Mouse (Mus musculus) hindbrain, embryonic 14.5 days (tissue): ENCODE measurements around the gene Krtap15. TPM values are rescaled to one million over a fixed set of nuclear protein-coding genes. Genes with fewer than 3 reads are reported as not detected.
A peak's percentile ranks its signal among the peaks of the same experiment; 100 is the strongest.

ENCODE experiments used
- ATAC-seq: fragments of 200-750 bp; cut with Nextera tagmentation; 2 replicates; pipeline ENCODE4 v1.8.0; 2017; ENCODE audit warnings: moderate number of reproducible peaks, mild to moderate bottlenecking, moderate TSS enrichment, moderate library complexity; ENCODE audit not compliant: low FRiP score
- DNase-seq: peaks from one replicate; pipeline ENCODE4 v3.0.0-alpha.2; 2015; ENCODE audit warnings: low spot score
- H3K27ac ChIP-seq: fragments of 300-500 bp; sonication (generic); 2 replicates; pipeline ENCODE4 v1.5.1; 2014; ENCODE audit warnings: mild to moderate bottlenecking, moderate library complexity
- H3K27me3 ChIP-seq: fragments of 300-500 bp; sonication (generic); 2 replicates; pipeline ENCODE4 v1.6.1; 2014; ENCODE audit warnings: mild to moderate bottlenecking, low read length, mixed read lengths; ENCODE audit not compliant: control insufficient read depth, insufficient read depth
- H3K36me3 ChIP-seq: fragments of 300-500 bp; sonication (generic); replicated peaks from 2 replicates; pipeline ENCODE4 v1.6.1; 2014; ENCODE audit not compliant: control insufficient read depth, insufficient read depth
- H3K4me1 ChIP-seq: fragments of 300-500 bp; sonication (generic); replicated peaks from 2 replicates; pipeline ENCODE4 v1.6.1; 2014; ENCODE audit warnings: antibody characterized with exemption, low read length, mixed read lengths; ENCODE audit not compliant: control insufficient read depth, insufficient read depth
- H3K4me2 ChIP-seq: fragments of 300-500 bp; sonication (generic); replicated peaks from 2 replicates; pipeline ENCODE4 v1.6.1; 2014; ENCODE audit warnings: mild to moderate bottlenecking, moderate library complexity
- H3K4me3 ChIP-seq: fragments of 300-500 bp; sonication (generic); replicated peaks from 2 replicates; pipeline ENCODE4 v1.5.1; 2014; ENCODE audit warnings: mild to moderate bottlenecking, low read length
- H3K9ac ChIP-seq: fragments of 300-500 bp; sonication (generic); 2 replicates; pipeline ENCODE4 v1.6.1; 2014
- H3K9me3 ChIP-seq: fragments of 300-500 bp; sonication (generic); 2 replicates; pipeline ENCODE4 v1.6.1; 2016; ENCODE audit warnings: low read length; ENCODE audit not compliant: control insufficient read depth
- WGBS: fragments of 180-500 bp; shearing (Covaris S2); extraction: QIAGEN DNeasy Blood & Tissue Kit; methylation state at CpG from one replicate; pipeline ENCODE4 v1.1.7; 2014; 5-methylcytosine and 5-hydroxymethylcytosine counted together
- polyA plus RNA-seq: library from polyadenylated mRNA; unstranded; fragments of >200 nt; fragmentation: Nextera tagmentation; extraction: Ambion mirVana; gene quantifications from 2 replicates; pipeline ENCODE4 v1.2.1, GENCODE M21; 2014

The Krtap15 gene
- polyA plus RNA-seq, 1 experiment from 2014 or later = not detected

DNA sequence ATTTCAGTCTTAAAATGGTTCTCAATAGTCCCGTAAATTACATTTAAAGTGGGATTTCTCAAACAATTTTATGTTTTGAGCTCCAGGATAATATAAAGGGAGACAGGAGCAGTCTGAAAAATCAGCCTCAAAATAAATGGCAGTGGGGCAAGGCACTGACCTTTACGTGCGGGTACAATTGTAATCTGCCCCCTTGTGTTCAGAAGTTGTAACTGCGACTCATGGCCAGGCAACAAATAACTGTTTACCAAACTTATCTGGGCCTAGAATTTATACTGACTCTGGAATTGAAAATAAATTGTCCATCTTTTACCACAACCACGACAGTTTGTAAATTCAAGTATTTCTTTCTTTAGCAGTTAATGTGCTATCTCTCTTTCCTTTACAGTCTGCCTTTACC is 31.4 kb downstream of the Krtap15 start:
- Histone ChIP-seq H3K4me3 (no peak overlapping the region), H3K36me3 (no peaks in the 10 kb centered on the region), H3K9ac (no peak overlapping the region), H3K4me1 (no peaks in the 10 kb centered on the region), H3K27me3 (no peaks in the 10 kb centered on the region), H3K9me3 (no peaks in the 10 kb centered on the region), H3K4me2 (no peak overlapping the region), H3K27ac (no peak overlapping the region)
- ATAC-seq (no peak), DNase-seq (peak; percentile 48)
- WGBS = 10% methylated on average over 5 of the region's 5 CpGs

DNA sequence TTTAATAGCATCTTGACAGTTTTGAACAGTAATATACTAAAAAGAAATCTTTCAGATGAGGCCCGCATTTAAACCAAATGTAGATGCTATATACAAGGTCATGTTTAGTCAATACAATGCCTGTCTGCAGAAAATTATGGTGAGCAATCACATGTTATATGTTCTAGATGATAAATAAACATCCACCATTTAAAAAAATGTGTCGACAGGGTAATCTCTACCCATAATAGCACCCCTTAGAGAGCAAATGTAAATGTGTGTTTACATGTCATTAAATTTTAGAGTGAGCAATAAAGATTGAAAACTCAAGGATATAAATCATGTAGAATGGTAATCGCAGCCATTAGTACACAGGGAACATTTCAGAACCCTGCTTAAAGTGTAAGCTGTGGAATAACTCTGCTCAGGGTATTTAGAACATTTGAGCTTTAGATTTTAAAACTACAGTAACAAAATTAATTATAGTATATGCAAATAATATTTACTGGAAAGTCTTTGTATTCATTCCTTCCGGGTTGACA is 44.9 kb downstream of the Krtap15 start:
- Histone ChIP-seq H3K4me3 (no peak overlapping the region), H3K4me2 (no peak overlapping the region), H3K27me3 (no peaks in the 10 kb centered on the region), H3K9me3 (no peaks in the 10 kb centered on the region), H3K4me1 (no peaks in the 10 kb centered on the region), H3K36me3 (no peaks in the 10 kb centered on the region), H3K27ac (no peak overlapping the region), H3K9ac (no peak overlapping the region)
- ATAC-seq (no peak), DNase-seq (no peak)
- 84% methylated on average over 4 of the region's 4 CpGs for WGBS

DNA sequence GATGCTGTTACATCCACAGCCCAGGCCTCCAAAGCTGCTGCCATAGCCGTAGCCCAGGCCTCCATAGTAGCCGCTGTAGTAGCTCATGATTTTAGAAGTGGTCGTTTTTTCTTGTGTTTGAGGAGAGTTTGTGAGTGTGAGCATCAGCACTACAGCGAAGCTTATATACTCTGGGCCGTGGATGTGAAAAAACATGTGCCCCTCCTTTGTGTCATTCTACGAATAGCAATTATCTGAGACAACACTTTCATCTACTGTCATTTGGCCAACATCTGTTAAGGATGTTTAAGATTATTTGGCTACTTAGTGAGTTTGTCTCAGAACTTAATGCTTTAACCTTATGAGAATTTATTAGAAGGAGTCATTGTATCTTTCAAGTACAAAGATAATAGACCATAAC is 49.3 kb downstream of the Krtap15 start, which contains the start of gene Krtap19-1:
Gene Krtap19-1 (minus strand): TSS at position 101 of the 400 bp plus-strand sequence.
- no peak within 1 kb of the TSS for H3K27ac ChIP-seq
- H3K9ac ChIP-seq = no peak within 1 kb of the TSS
- DNase-seq (no peak), ATAC-seq (no peak)
- H3K27me3 ChIP-seq = no peaks in the 10 kb centered on the region
- H3K9me3 ChIP-seq = no peaks in the 10 kb centered on the region
- no peaks in the 10 kb centered on the region for H3K4me1 ChIP-seq
- WGBS = 91% methylated on average over 6 of the region's 6 CpGs
- no peak within 1 kb of the TSS for H3K4me2 ChIP-seq
- no peaks in the 10 kb centered on the region for H3K36me3 ChIP-seq
- no peak within 1 kb of the TSS for H3K4me3 ChIP-seq

DNA sequence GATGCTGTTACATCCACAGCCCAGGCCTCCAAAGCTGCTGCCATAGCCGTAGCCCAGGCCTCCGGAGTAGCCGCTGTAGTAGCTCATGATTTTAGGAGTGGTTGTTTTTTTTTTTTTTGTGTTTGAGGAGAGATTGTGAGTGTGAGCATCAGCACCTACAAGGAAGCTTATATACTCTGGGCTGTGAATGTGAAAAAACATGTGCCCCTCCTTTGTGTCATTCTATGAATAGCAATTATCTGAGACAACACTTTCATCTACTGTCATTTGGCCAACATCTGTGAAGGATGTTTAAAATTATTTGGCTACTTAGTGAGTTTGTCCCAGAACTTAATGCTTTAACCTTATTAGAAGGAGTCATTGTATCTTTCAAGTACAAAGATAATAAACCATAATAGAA is 54.2 kb downstream of the Krtap15 start, which contains the start of gene Krtap19-2:
Gene Krtap19-2 (minus strand): TSS at position 101 of the 400 bp plus-strand sequence.
- WGBS = 99% methylated on average over 3 of the region's 3 CpGs
- no peaks in the 10 kb centered on the region for H3K4me1 ChIP-seq
- H3K9ac ChIP-seq = no peak within 1 kb of the TSS
- ATAC-seq (no peak), DNase-seq (no peak)
- H3K36me3 ChIP-seq = no peaks in the 10 kb centered on the region
- H3K4me2 ChIP-seq = no peak within 1 kb of the TSS
- no peak within 1 kb of the TSS for H3K27ac ChIP-seq
- H3K27me3 ChIP-seq = no peaks in the 10 kb centered on the region
- no peak within 1 kb of the TSS for H3K4me3 ChIP-seq
- H3K9me3 ChIP-seq = no peaks in the 10 kb centered on the region

DNA sequence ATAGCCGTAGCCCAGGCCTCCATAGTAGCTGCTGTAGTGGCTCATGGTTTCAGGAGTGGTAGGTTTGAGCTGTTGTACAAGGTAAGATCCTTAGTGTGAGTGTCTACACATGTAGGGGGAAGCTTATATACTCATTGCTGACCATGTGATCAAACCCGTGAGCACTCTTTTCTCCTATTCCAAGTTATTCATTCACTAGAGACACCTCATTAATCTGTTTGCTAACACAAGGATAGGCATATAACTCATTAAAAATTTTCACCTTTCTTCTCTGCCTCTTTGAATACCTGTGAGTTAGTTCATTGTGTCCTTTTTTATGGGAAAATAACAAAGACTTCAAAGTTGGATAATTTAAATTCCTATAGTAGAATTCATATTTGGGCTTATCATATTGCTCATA is 57.9 kb downstream of the Krtap15 start, which contains the start of gene Krtap19-3:
Gene Krtap19-3 (minus strand): TSS at position 101 of the 400 bp plus-strand sequence.
- H3K27ac ChIP-seq = no peak within 1 kb of the TSS
- DNase-seq (no peak), ATAC-seq (no peak)
- H3K36me3 ChIP-seq = no peaks in the 10 kb centered on the region
- no peaks in the 10 kb centered on the region for H3K9me3 ChIP-seq
- H3K4me1 ChIP-seq = no peaks in the 10 kb centered on the region
- H3K4me2 ChIP-seq = no peak within 1 kb of the TSS
- WGBS = 96% methylated on average over 2 of the region's 2 CpGs
- H3K4me3 ChIP-seq = no peak within 1 kb of the TSS
- no peak within 1 kb of the TSS for H3K9ac ChIP-seq
- H3K27me3 ChIP-seq = no peaks in the 10 kb centered on the region

Other genes starting within 250 kb of the Krtap15 start
- not detected in 2 replicates for gene Krtap24-1, start 207.9 kb upstream of the Krtap15 start, polyA plus RNA-seq
- not detected in 2 replicates for gene 2310079G19Rik, start 192.5 kb upstream of the Krtap15 start, polyA plus RNA-seq
- gene Krtap26-1, start 172.4 kb upstream of the Krtap15 start, polyA plus RNA-seq = not detected in 2 replicates
- not detected in 2 replicates for gene Krtap27-1, start 148.5 kb upstream of the Krtap15 start, polyA plus RNA-seq
- gene 2310061N02Rik, start 112.3 kb upstream of the Krtap15 start, polyA plus RNA-seq = not detected in 2 replicates
- not detected in 2 replicates for gene Krtap13-1, start 91.4 kb upstream of the Krtap15 start, polyA plus RNA-seq
- gene Krtap13, start 68.6 kb upstream of the Krtap15 start, polyA plus RNA-seq = not detected in 2 replicates
- not detected in 2 replicates for gene 2310034C09Rik, start 61.4 kb upstream of the Krtap15 start, polyA plus RNA-seq
- gene 2310057N15Rik, start 46.0 kb upstream of the Krtap15 start, polyA plus RNA-seq = not detected in 2 replicates
- gene Gm5965, start 42.3 kb upstream of the Krtap15 start, polyA plus RNA-seq = not detected in 2 replicates
- gene Gm20741, start 8.0 kb upstream of the Krtap15 start, polyA plus RNA-seq = not detected in 2 replicates
- gene Krtap14, start 5.9 kb downstream of the Krtap15 start, polyA plus RNA-seq = not detected in 2 replicates
- not detected in 2 replicates for gene Krtap19-1, start 49.2 kb downstream of the Krtap15 start, polyA plus RNA-seq
- gene Krtap19-2, start 54.1 kb downstream of the Krtap15 start, polyA plus RNA-seq = not detected in 2 replicates
- not detected in 2 replicates for gene Krtap19-3, start 57.8 kb downstream of the Krtap15 start, polyA plus RNA-seq
- not detected in 2 replicates for gene Krtap19-4, start 64.9 kb downstream of the Krtap15 start, polyA plus RNA-seq
- not detected in 2 replicates for gene Krtap19-5, start 76.2 kb downstream of the Krtap15 start, polyA plus RNA-seq
- gene Krtap19-9b, start 112.0 kb downstream of the Krtap15 start, polyA plus RNA-seq = not detected in 2 replicates
- not detected in 2 replicates for gene Krtap16-3, start 142.7 kb downstream of the Krtap15 start, polyA plus RNA-seq
- not detected in 2 replicates for gene Krtap22-2, start 190.5 kb downstream of the Krtap15 start, polyA plus RNA-seq
- not detected in 2 replicates for gene Gm10229, start 195.1 kb downstream of the Krtap15 start, polyA plus RNA-seq
- gene Krtap6-1, start 211.5 kb downstream of the Krtap15 start, polyA plus RNA-seq = not detected in 2 replicates
- not detected in 2 replicates for gene Gm10228, start 221.3 kb downstream of the Krtap15 start, polyA plus RNA-seq
- not detected in 2 replicates for gene Krtap6-5, start 227.7 kb downstream of the Krtap15 start, polyA plus RNA-seq
- not detected in 2 replicates for gene 1110025L11Rik, start 243.8 kb downstream of the Krtap15 start, polyA plus RNA-seq